Mouse (Mus musculus) c-Kit-positive CD71-positive TER-119-negative erythroid progenitor cells, embryonic 14.5 days (primary cell): ENCODE measurements around the gene Gucd1.
"Not testable (repeated sequence)": the region's sequence is repeated elsewhere in the genome, so short reads cannot be mapped to it uniquely, and the experiment has no call there.

Experiments used
- DNase-seq: peaks from one replicate; pipeline ENCODE4 v3.0.0-alpha.2; 2013; ENCODE audit warnings: low read depth

Gucd1 gene

GRCm38 (mm10) chr10:75535423-75535822, 17.7 kb upstream of the Gucd1 start:
- DNase-seq, result no peak

GRCm38 (mm10) chr10:75534934-75535333, 17.2 kb upstream of the Gucd1 start:
- DNase-seq, result no peak

GRCm38 (mm10) chr10:75534216-75534615, 16.4 kb upstream of the Gucd1 start:
- no peak for DNase-seq

GRCm38 (mm10) chr10:75531532-75532090, 13.8 kb upstream of the Gucd1 start:
- DNase-seq, result no peak

DNA sequence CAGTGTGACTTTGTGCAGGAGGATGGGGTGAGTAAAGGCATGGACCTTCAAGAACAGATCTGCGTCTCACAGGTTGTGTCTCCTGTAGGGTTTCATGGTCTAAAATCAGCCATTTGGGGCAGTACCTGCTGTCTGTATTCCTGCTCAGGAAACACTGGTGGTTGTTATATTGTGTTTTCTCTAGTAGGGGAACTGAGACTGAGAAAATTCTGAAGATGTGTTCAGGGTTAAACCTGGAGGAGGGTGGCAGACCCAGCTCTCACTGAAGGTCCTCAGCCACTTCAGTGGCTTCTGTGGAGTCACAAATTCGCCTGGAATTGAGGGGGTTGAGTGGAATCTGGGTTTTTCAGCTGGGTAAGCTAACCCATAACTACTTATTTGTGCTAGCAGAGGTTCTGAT, 12.6 kb upstream of the Gucd1 start:
- no peak for DNase-seq

- not testable (repeated sequence) for DNase-seq
Measured at GRCm38 (mm10) chr10:75525450-75525849, 7.7 kb upstream of the Gucd1 start.

- DNase-seq, result no peak
Measured at GRCm38 (mm10) chr10:75521643-75522042, 3.9 kb upstream of the Gucd1 start.

GRCm38 (mm10) chr10:75520581-75520980, 2.8 kb upstream of the Gucd1 start:
- DNase-seq, result no peak

- peak; percentile 97 for DNase-seq
Measured at GRCm38 (mm10) chr10:75517073-75517757, 557 bp downstream of the Gucd1 start, which contains the start of gene Snrpd3. TSS of gene Snrpd3 (plus strand) at chr10:75517551.

GRCm38 (mm10) chr10:75516724-75517072, 1.1 kb downstream of the Gucd1 start:
- DNase-seq, result peak; percentile 19

GRCm38 (mm10) chr10:75516038-75516723, 1.6 kb downstream of the Gucd1 start:
- DNase-seq, result peak; percentile 27

GRCm38 (mm10) chr10:75515216-75516037, 2.3 kb downstream of the Gucd1 start:
- DNase-seq, result peak; percentile 78

DNA sequence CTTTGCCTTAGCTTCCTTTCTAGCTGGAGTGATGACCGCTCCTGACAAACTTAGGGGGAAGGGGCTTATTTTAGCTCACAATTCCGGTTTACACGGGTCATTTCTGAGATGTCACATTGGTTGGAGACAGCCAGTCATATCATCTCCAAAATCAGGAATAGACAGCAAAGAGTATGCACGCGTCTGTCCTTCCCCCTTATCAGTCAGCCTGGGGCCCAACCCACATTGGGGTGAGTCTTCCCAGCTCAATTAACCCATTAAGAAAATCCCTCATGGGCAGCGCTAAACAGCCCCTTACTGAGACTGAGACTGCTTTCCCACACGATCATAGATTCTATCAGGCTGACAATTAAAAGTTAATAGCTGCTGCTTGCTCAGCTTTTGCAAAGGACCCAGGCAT, 3.4 kb downstream of the Gucd1 start:
- peak; percentile 55 for DNase-seq

- no peak for DNase-seq
Measured at GRCm38 (mm10) chr10:75513306-75514067, 4.3 kb downstream of the Gucd1 start.

DNA sequence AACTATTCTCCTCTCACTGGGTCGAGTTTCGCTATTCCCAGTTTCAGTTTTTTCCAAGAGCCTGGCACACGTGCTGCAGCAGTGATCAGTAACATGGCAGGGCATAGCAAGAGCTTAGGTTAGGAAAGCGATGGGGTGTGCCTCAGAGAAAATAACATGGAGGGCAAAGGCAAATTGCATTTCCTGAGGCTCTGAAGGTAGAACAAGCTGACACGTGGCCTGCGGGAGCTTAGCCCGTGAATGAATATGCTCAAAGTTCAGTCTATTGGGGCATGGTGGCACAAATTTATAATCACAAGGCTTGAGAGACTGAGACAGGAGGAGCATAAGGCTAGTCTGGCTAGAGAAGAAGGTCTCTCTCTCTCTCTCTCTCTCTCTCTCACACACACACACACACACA, 5.0 kb downstream of the Gucd1 start:
- DNase-seq, result no peak

DNA sequence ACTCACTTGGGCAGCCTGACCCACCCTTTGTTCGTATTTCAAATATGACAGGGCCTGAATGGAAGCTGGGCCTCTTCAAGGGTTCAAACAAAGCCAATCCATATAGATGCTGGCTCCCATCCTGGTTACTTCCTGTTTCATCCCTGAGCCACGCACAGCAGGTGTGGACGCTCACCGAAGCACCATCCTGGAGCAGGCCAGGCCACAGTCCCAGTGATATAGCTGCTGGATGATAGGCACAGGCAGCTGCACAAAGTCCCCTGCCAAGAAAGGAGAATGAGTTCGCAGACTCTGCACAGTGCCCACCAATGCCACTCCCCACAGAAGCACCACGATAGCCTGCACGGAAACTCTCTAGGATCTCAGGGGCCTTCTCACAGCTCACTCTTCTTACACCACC, 5.9 kb downstream of the Gucd1 start:
- DNase-seq, result no peak

GRCm38 (mm10) chr10:75511060-75511459, 6.7 kb downstream of the Gucd1 start:
- DNase-seq, result no peak

GRCm38 (mm10) chr10:75510446-75510845, 7.3 kb downstream of the Gucd1 start:
- no peak for DNase-seq

DNA sequence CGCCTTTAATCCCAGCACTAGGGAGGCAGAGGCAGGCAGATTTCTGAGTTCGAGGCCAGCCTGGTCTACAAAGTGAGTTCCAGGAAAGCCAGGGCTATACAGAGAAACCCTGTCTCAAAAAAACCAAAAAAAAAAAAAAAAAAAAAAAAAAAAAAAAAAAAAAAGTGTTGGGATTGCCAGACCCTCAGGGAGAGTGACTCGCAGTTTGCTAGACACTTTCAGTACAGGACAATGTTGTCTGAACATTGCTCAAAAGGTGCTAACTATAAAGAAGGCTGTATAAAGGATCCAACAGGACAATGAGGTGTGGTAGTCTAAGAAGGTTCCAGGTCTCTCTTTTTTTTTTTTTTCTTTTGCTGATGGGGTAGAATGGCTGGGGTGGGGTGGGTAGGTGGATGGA, 11.8 kb downstream of the Gucd1 start:
- not testable (repeated sequence) for DNase-seq

- DNase-seq, result no peak
Measured at GRCm38 (mm10) chr10:75505130-75505495, 12.7 kb downstream of the Gucd1 start.

- no peak for DNase-seq
Measured at GRCm38 (mm10) chr10:75504234-75505129, 13.3 kb downstream of the Gucd1 start.
